Mouse (Mus musculus) E14TG2a.4 (cell line): ENCODE measurements around the gene Tmem161a.

Experiments used
- CTCF ChIP-seq: conservative IDR thresholded peaks from 2 replicates; pipeline ENCODE4 v1.5.1; 2014; ENCODE audit warnings: low read length
- POU5F1 ChIP-seq: IDR thresholded peaks from 2 replicates; pipeline ENCODE4 v1.6.1; 2014; ENCODE audit warnings: low read length, borderline replicate concordance

- TF ChIP-seq CTCF (no peak), POU5F1 (no peak)
Measured at GRCm38 (mm10) chr8:70216566-70216965, 44.4 kb downstream of the Tmem161a start.
